Mouse (Mus musculus) spleen, postnatal 4 days (tissue): ENCODE results near the gene 1700029J07Rik.

Experiments used
- DNase-seq, 2 experiments: peaks; one replicate each; pipeline ENCODE4 v3.0.0; 2022; ENCODE audit warnings: low spot score in 2 of 2

1700029J07Rik gene

GRCm38 (mm10) chr8:45950622-45951021 is 24.4 kb downstream of the 1700029J07Rik start:
- no peak for DNase-seq

GRCm38 (mm10) chr8:45946283-45946682 is 28.8 kb downstream of the 1700029J07Rik start:
- no peak for DNase-seq

GRCm38 (mm10) chr8:45936986-45937385 is 38.1 kb downstream of the 1700029J07Rik start:
- DNase-seq: no peak

GRCm38 (mm10) chr8:45934582-45935014 is 40.5 kb downstream of the 1700029J07Rik start, which contains the start of gene Ccdc110:
Gene Ccdc110, plus strand, starts transcription at chr8:45934619.
- DNase-seq: peak; percentile 86 to 96

GRCm38 (mm10) chr8:45922116-45922515 is 52.9 kb downstream of the 1700029J07Rik start:
- no peak for DNase-seq

- no peak for DNase-seq
Measured at GRCm38 (mm10) chr8:45920392-45920791, 54.7 kb downstream of the 1700029J07Rik start.

GRCm38 (mm10) chr8:45918891-45919290 is 56.2 kb downstream of the 1700029J07Rik start:
- no peak for DNase-seq

GRCm38 (mm10) chr8:45917040-45917679 is 57.9 kb downstream of the 1700029J07Rik start:
- DNase-seq: no peak

GRCm38 (mm10) chr8:45916496-45916895 is 58.6 kb downstream of the 1700029J07Rik start:
- no peak for DNase-seq

- no peak for DNase-seq
Measured at GRCm38 (mm10) chr8:45913707-45914106, 61.3 kb downstream of the 1700029J07Rik start.

GRCm38 (mm10) chr8:45906251-45906619 is 68.8 kb downstream of the 1700029J07Rik start:
- no peak for DNase-seq

GRCm38 (mm10) chr8:45905591-45906250 is 69.3 kb downstream of the 1700029J07Rik start:
- no peak for DNase-seq

GRCm38 (mm10) chr8:45903659-45904058 is 71.4 kb downstream of the 1700029J07Rik start:
- DNase-seq: peak in 1 of 2 experiments; percentile 31
